Mouse (Mus musculus): ENCODE results near the gene Bhlhb9. TPM values are rescaled to one million over a fixed set of nuclear protein-coding genes. Genes with fewer than 3 reads are reported as not detected.
"Not testable (repeated sequence)": the region's sequence is repeated elsewhere in the genome, so short reads cannot be mapped to it uniquely, and the experiment has no call there.

The Bhlhb9 gene
- total and polyA plus RNA-seq, 2 experiments = 1.5 to 4.1 TPM

DNA sequence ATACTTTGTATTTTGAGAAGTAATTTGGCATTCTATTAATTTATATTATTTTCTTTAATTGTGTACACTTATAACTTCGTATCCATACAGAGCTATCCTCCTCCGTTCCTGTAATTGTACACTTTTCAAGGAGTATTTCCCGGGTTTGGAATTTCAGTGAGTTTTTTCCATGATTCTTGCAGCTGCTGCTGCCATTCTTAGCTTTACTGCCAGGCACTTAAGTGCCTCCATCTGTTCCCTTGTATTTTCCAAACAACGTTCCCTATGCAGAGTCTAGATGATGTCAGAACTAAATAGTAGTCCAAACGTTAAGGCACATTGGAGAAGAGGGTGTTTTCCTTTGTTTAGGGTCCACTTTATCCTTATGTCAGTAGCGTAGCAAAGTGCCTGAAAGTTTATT is 5.1 kb upstream of the Bhlhb9 start:
- no peaks in the 10 kb centered on the region for H3K36me3 ChIP-seq (ENCODE audit: control insufficient read depth, insufficient read depth, low read length)
- H3K4me1 ChIP-seq (ENCODE audit: control insufficient read depth, insufficient read depth, low read length) = no peaks in the 10 kb centered on the region
- no peaks in the 10 kb centered on the region for H3K79me2 ChIP-seq (ENCODE audit: control insufficient read depth, insufficient read depth, low read length)
- no peak overlapping the region for H3K27ac ChIP-seq (replicated peaks; ENCODE audit: insufficient read depth, low read depth, low read length)
- TF ChIP-seq POLR2A (IDR thresholded peaks at IDR 0.05; ENCODE audit: extremely low read depth, insufficient read depth, low read length) (no peak), CTCF (IDR thresholded peaks at IDR 0.05; ENCODE audit: low read depth, low read length) (no peak)
- no peak for DNase-seq (ENCODE audit: extremely low read depth, low read depth, low spot score)
- H3K4me3 ChIP-seq (ENCODE audit: insufficient read depth, low read depth, low read length) = no peak overlapping the region
- no peaks in the 10 kb centered on the region for H3K27me3 ChIP-seq (ENCODE audit: control insufficient read depth, insufficient read depth, low read length)
- no peak overlapping the region for H3K9ac ChIP-seq (ENCODE audit: low read depth, low read length)
- 94% methylated on average over 6 of the region's 6 CpGs for WGBS

DNA sequence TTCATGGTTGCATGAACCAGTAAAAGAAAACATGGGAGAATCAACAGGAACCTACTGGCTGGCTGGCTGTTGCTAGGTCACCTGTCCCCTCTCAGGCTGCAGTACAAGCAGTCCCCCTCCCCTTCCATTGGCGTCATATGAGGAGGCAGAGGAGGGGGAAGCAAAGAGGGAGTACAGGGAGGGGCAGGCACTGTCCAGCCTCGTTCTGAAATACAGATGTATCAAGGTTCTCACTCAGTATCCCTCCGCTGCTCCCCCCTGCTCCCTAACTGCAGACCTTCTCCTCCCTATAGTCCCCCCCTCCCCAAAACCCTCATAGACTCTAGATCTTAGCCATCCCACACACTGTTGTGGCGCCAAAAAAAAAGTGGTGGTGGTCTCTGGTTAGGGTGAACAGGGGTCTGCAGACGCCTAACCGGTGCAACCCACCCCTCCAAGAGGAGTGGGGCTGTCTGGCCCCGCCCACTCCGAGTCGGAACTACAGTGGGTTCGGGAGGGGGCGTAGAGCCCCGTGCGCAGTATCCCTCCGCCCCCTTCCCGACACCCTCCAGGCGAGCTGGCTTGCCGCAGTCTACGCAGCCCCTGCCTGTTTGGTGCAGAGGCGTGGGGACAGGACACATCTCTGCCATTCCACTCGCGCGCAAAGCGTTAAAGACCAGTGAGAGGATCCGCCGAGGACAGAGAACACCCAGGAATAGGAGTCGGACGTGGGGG is 1.6 kb upstream of the Bhlhb9 start:
- H3K79me2 ChIP-seq (ENCODE audit: control insufficient read depth, insufficient read depth, low read length); H3K27ac ChIP-seq (replicated peaks; ENCODE audit: insufficient read depth, low read depth, low read length); H3K27me3 ChIP-seq (ENCODE audit: control insufficient read depth, insufficient read depth, low read length); H3K9ac ChIP-seq (ENCODE audit: low read depth, low read length); H3K4me1 ChIP-seq (ENCODE audit: control insufficient read depth, insufficient read depth, low read length); H3K36me3 ChIP-seq (ENCODE audit: control insufficient read depth, insufficient read depth, low read length); DNase-seq (ENCODE audit: extremely low read depth, low read depth, low spot score): not testable (repeated sequence)
- H3K4me3 ChIP-seq (ENCODE audit: insufficient read depth, low read depth, low read length) = peak overlapping the region; percentile 40; the same call in 1 of the 2 replicates
- WGBS = 4% methylated on average over 22 of the region's 27 CpGs

DNA sequence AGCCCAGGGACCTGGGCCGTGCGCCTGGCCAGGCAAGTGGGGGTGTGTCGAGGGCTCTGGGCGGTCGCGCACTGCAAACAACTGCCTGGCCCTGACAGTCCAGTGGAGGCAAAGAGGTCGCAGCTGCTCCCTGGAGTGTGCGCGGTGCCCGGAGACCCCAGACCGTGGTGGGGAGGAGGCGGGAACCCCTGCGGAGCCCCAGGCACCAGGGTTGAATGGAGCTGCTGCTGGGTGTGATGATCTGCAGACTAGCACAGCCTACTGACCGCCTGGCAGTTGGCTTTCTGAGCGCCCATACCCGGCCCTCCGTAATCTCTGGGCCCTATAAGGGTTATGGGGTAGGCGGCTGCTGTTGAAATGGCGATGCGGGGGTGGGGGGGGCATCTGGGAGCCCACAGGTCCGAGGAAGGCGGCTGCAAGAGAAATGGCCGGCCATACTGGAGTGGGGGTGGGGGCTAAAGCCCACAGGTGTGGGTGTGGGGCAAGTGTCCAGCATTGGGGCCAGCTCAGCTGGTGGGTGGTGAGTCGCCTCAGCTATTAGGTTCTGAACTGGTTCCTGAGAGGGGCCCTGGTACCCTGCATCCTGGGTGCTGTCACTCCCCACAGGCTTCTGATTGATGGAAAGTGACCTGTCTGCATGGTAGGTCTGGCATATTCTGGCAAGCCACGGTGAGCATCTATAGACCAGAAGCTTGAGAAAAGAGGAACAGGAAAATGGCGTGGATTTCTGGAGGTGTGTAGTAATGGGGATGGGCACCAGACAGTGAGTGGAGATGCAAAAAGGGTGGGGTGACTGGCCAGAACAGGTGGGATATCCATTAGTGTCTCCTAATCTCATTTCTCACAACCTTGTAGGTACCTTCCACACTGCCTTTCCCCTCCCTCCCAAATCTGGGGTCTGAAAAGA is 836 bp upstream of the Bhlhb9 start:
- peak overlapping the region; percentile 50; the same call in 1 of the 2 replicates for H3K4me3 ChIP-seq (ENCODE audit: insufficient read depth, low read depth, low read length)
- not testable (repeated sequence) for H3K27ac ChIP-seq (replicated peaks; ENCODE audit: insufficient read depth, low read depth, low read length); H3K27me3 ChIP-seq (ENCODE audit: control insufficient read depth, insufficient read depth, low read length); H3K9ac ChIP-seq (ENCODE audit: low read depth, low read length); H3K79me2 ChIP-seq (ENCODE audit: control insufficient read depth, insufficient read depth, low read length); DNase-seq (ENCODE audit: extremely low read depth, low read depth, low spot score); H3K36me3 ChIP-seq (ENCODE audit: control insufficient read depth, insufficient read depth, low read length); H3K4me1 ChIP-seq (ENCODE audit: control insufficient read depth, insufficient read depth, low read length)
- 2% methylated on average over 26 of the region's 26 CpGs for WGBS

DNA sequence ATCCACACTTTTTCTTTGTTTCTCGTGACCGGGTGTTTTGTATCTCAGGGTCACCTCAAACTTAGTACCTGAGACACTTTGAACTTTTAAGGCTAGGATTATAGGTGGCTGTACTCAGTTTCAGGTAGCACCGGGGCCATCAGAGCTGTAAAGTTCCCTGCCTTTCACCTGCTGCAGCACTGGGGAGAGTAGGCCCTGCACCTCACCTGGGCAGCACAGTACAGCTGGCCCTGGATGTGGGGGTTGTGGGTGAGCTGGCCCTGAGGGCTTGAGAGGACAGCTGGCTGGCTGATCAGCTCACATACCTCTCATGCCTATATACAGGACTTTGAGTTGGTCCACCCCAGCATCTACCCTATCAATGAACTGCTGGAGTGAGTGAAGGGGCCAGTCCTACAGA is 6.8 kb downstream of the Bhlhb9 start:
- no peak overlapping the region for H3K9ac ChIP-seq (ENCODE audit: low read depth, low read length)
- no peak for DNase-seq (ENCODE audit: extremely low read depth, low read depth, low spot score)
- H3K4me1 ChIP-seq (ENCODE audit: control insufficient read depth, insufficient read depth, low read length) = no peaks in the 10 kb centered on the region
- no peak for TF ChIP-seq CTCF (IDR thresholded peaks at IDR 0.05; ENCODE audit: low read depth, low read length)
- TF ChIP-seq POLR2A (IDR thresholded peaks at IDR 0.05; ENCODE audit: extremely low read depth, insufficient read depth, low read length) = no peak
- no peaks in the 10 kb centered on the region; the same call in 1 of the 2 replicates for H3K36me3 ChIP-seq (ENCODE audit: control insufficient read depth, insufficient read depth, low read length)
- WGBS = 86% methylated on average over 3 of the region's 3 CpGs
- H3K79me2 ChIP-seq (ENCODE audit: control insufficient read depth, insufficient read depth, low read length) = no peaks in the 10 kb centered on the region
- H3K27me3 ChIP-seq (ENCODE audit: control insufficient read depth, insufficient read depth, low read length) = no peaks in the 10 kb centered on the region
- H3K4me3 ChIP-seq (ENCODE audit: insufficient read depth, low read depth, low read length) = no peak overlapping the region
- no peak overlapping the region for H3K27ac ChIP-seq (replicated peaks; ENCODE audit: insufficient read depth, low read depth, low read length)

DNA sequence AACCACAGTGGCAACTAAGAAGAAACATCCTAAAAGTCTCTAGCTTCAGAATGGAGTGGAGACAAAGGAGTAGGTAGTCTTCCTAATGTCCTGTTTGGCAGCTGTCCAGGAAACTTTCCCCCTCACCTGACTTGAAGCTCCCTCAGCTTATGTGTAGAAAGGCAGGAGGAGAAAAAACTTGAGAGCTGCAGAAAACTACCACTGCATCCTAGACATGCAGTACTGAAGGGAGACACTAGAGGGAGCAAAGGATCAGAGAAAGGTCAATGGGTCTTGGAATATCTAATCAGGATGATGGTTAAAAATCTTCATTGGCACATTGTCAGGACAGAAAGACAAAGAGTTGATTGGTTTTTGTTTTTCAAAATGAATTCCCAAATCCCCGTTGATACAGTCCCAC is 8.4 kb downstream of the Bhlhb9 start:
- Histone ChIP-seq H3K79me2 (ENCODE audit: control insufficient read depth, insufficient read depth, low read length) (no peaks in the 10 kb centered on the region), H3K9ac (ENCODE audit: low read depth, low read length) (no peak overlapping the region), H3K36me3 (ENCODE audit: control insufficient read depth, insufficient read depth, low read length) (no peaks in the 10 kb centered on the region), H3K27ac (replicated peaks; ENCODE audit: insufficient read depth, low read depth, low read length) (no peak overlapping the region), H3K4me1 (ENCODE audit: control insufficient read depth, insufficient read depth, low read length) (no peaks in the 10 kb centered on the region), H3K4me3 (ENCODE audit: insufficient read depth, low read depth, low read length) (no peak overlapping the region), H3K27me3 (ENCODE audit: control insufficient read depth, insufficient read depth, low read length) (no peaks in the 10 kb centered on the region)
- DNase-seq (ENCODE audit: extremely low read depth, low read depth, low spot score) = peak; percentile 9
- 7% methylated on average over 1 of the region's 1 CpGs for WGBS
- TF ChIP-seq POLR2A (IDR thresholded peaks at IDR 0.05; ENCODE audit: extremely low read depth, insufficient read depth, low read length) (no peak), CTCF (IDR thresholded peaks at IDR 0.05; ENCODE audit: low read depth, low read length) (no peak)

DNA sequence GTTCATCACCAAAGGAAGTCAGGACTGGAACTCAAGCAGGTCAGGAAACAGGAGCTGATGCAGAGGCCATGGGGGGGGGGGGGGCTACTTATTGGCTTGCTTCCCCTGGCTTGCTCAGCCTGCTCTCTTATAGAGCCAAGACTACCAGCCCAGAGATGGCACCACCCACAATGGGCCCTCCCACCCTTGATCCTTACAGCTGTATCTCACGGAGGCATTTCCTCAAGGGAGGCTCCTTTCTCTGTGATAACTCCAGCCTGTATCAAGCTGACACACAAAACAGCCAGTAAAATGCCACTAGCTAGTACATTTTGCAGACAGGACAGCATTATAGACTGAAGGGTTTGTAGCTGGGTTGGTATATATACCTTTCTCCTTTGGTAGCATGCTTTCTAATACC is 38.5 kb downstream of the Bhlhb9 start:
- H3K27ac ChIP-seq (replicated peaks; ENCODE audit: insufficient read depth, low read depth, low read length); H3K27me3 ChIP-seq (ENCODE audit: control insufficient read depth, insufficient read depth, low read length); H3K36me3 ChIP-seq (ENCODE audit: control insufficient read depth, insufficient read depth, low read length); H3K4me3 ChIP-seq (ENCODE audit: insufficient read depth, low read depth, low read length); H3K9ac ChIP-seq (ENCODE audit: low read depth, low read length); H3K79me2 ChIP-seq (ENCODE audit: control insufficient read depth, insufficient read depth, low read length); H3K4me1 ChIP-seq (ENCODE audit: control insufficient read depth, insufficient read depth, low read length); DNase-seq (ENCODE audit: extremely low read depth, low read depth, low spot score): not testable (repeated sequence)
- 27% methylated on average over 1 of the region's 1 CpGs for WGBS

Measured in liver, adult 2 months (tissue).